Mouse (Mus musculus) bone marrow macrophage, adult 2 months (primary cell): Measurements from ENCODE around the gene Oxtr.

Source experiments
- CTCF ChIP-seq: IDR thresholded peaks from 2 replicates; pipeline ENCODE4 v1.5.1; 2012; ENCODE audit warnings: low read depth, mild to moderate bottlenecking, low read length, moderate library complexity
- POLR2A ChIP-seq: IDR thresholded peaks from 2 replicates; pipeline ENCODE4 v1.6.1; 2012; ENCODE audit warnings: mild to moderate bottlenecking, low read depth, low read length, borderline replicate concordance

GRCm38 (mm10) chr6:112509590-112510131 lies 19.9 kb upstream of the Oxtr start:
- TF ChIP-seq POLR2A (no peak), CTCF (no peak)
